Mouse (Mus musculus) neural tube, embryonic 13.5 days (tissue): ENCODE results near the gene Gabrb2. TPM values are rescaled to one million over a fixed set of nuclear protein-coding genes. Genes with fewer than 3 reads are reported as not detected.

Experiments
- ATAC-seq: fragments of 200-750 bp; cut with Nextera tagmentation; 2 replicates; pipeline ENCODE4 v1.8.0; 2017; ENCODE audit warnings: low read depth, mild to moderate bottlenecking, moderate TSS enrichment, moderate library complexity
- H3K27ac ChIP-seq: fragments of 300-500 bp; sonication (generic); replicated peaks from 2 replicates; pipeline ENCODE4 v1.5.1; 2015; ENCODE audit warnings: moderate library complexity, mild to moderate bottlenecking, inconsistent platforms
- H3K27me3 ChIP-seq: fragments of 300-500 bp; sonication (generic); 2 replicates; pipeline ENCODE4 v1.6.1; 2015; ENCODE audit warnings: mild to moderate bottlenecking, inconsistent platforms
- H3K36me3 ChIP-seq: fragments of 300-500 bp; sonication (generic); 2 replicates; pipeline ENCODE4 v1.6.1; 2015; ENCODE audit warnings: mild to moderate bottlenecking, inconsistent platforms
- H3K4me1 ChIP-seq: fragments of 300-500 bp; sonication (generic); replicated peaks from 2 replicates; pipeline ENCODE4 v1.6.1; 2015; ENCODE audit warnings: inconsistent platforms
- H3K4me2 ChIP-seq: fragments of 300-500 bp; sonication (generic); 2 replicates; pipeline ENCODE4 v1.6.1; 2015; ENCODE audit warnings: inconsistent platforms, mild to moderate bottlenecking, moderate library complexity
- H3K4me3 ChIP-seq: fragments of 300-500 bp; sonication (generic); 2 replicates; pipeline ENCODE4 v1.5.1; 2015; ENCODE audit warnings: mild to moderate bottlenecking, inconsistent platforms
- H3K9ac ChIP-seq: fragments of 300-500 bp; sonication (generic); 2 replicates; pipeline ENCODE4 v1.6.1; 2015; ENCODE audit warnings: moderate library complexity, mild to moderate bottlenecking, inconsistent platforms
- H3K9me3 ChIP-seq: fragments of 300-500 bp; sonication (generic); 2 replicates; pipeline ENCODE4 v1.6.1; 2016; ENCODE audit warnings: inconsistent platforms
- WGBS: fragments of 180-500 bp; shearing (Covaris S2); methylation state at CpG from one replicate; pipeline ENCODE4 v1.1.7; 2015; 5-methylcytosine and 5-hydroxymethylcytosine counted together
- polyA plus RNA-seq: library from polyadenylated mRNA; unstranded; fragments of >200 nt; fragmentation: Nextera tagmentation; extraction: Ambion mirVana; gene quantifications from 2 replicates; pipeline ENCODE4 v1.2.1, GENCODE M21; 2015

Gene Gabrb2
- polyA plus RNA-seq, 1 experiment from 2014 or later = 8.1 TPM

- Histone ChIP-seq H3K27me3 (no peaks in the 10 kb centered on the region), H3K4me1 (no peaks in the 10 kb centered on the region), H3K9ac (no peak overlapping the region), H3K4me3 (no peak overlapping the region), H3K9me3 (no peaks in the 10 kb centered on the region), H3K27ac (no peak overlapping the region), H3K4me2 (no peak overlapping the region), H3K36me3 (no peaks in the 10 kb centered on the region)
- WGBS = 36% methylated on average over 5 of the region's 5 CpGs
- no peak for ATAC-seq
Observed at GRCm38 (mm10) chr11:42650111-42650510, 230.6 kb downstream of the Gabrb2 start.

- Histone ChIP-seq H3K4me1 (no peaks in the 10 kb centered on the region), H3K27ac (no peak overlapping the region), H3K4me2 (no peak overlapping the region), H3K9me3 (no peaks in the 10 kb centered on the region), H3K27me3 (no peaks in the 10 kb centered on the region), H3K4me3 (no peak overlapping the region), H3K36me3 (no peaks in the 10 kb centered on the region), H3K9ac (no peak overlapping the region)
- no peak for ATAC-seq
Observed at GRCm38 (mm10) chr11:42651572-42651971, 232.0 kb downstream of the Gabrb2 start.

- H3K9ac ChIP-seq = no peak overlapping the region
- H3K27me3 ChIP-seq = no peaks in the 10 kb centered on the region
- 36% methylated on average over 3 of the region's 3 CpGs for WGBS
- H3K4me1 ChIP-seq = no peaks in the 10 kb centered on the region
- H3K36me3 ChIP-seq = no peaks in the 10 kb centered on the region
- no peaks in the 10 kb centered on the region for H3K9me3 ChIP-seq
- H3K27ac ChIP-seq = no peak overlapping the region
- no peak overlapping the region for H3K4me2 ChIP-seq
- H3K4me3 ChIP-seq = no peak overlapping the region
- peak; percentile 78; the same call in 1 of the 2 replicates for ATAC-seq
Observed at GRCm38 (mm10) chr11:42654189-42654588, 234.6 kb downstream of the Gabrb2 start.

GRCm38 (mm10) chr11:42668657-42669056 lies 249.1 kb downstream of the Gabrb2 start:
- H3K4me2 ChIP-seq = no peak overlapping the region
- ATAC-seq = no peak
- no peak overlapping the region for H3K27ac ChIP-seq
- H3K36me3 ChIP-seq = no peaks in the 10 kb centered on the region
- no peaks in the 10 kb centered on the region for H3K4me1 ChIP-seq
- H3K27me3 ChIP-seq = no peaks in the 10 kb centered on the region
- H3K9ac ChIP-seq = no peak overlapping the region
- no peaks in the 10 kb centered on the region for H3K9me3 ChIP-seq
- no peak overlapping the region for H3K4me3 ChIP-seq
- WGBS = 88% methylated on average over 4 of the region's 4 CpGs

Other genes with a start within 250 kb of the Gabrb2 start
- gene Gabra1, start 236.8 kb upstream of the Gabrb2 start, polyA plus RNA-seq = 2.8 and 3.0 TPM in 2 replicates
- gene Gabra6, start 98.7 kb upstream of the Gabrb2 start, polyA plus RNA-seq = not detected in 2 replicates